In the genomic region with DNA sequence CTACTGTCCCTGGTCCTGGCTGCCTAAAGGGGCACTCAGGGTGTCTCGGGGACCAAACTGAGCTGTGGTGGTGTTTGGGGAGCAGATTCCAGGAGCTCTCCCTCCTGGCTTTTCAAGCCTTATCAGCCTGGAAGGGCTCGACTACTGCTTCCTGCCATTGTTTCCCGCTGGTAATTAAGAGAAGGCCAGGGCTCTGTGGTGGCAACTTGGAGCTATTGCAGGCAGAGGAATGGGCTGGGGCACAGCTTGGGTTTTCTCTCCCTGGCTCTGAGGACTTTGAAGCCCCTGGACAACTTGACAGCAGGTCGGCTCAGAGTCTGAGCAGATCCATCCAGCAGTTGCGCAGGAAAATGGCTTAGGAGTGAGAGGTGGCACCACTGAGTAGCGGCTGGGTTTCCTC, we compare ENCODE assay signal across 12 mouse cellular contexts. TPM values are rescaled to one million over a fixed set of nuclear protein-coding genes. Genes with fewer than 3 reads are reported as not detected.
A peak's percentile ranks its signal among the peaks of the same experiment; 100 is the strongest.
DNase-seq lines count a peak whose midpoint lies in the region; ATAC-seq and TF ChIP-seq lines count a peak whose summit lies in the region.
"Had no signal": no experiment of that assay in that cellular context is flagged by ENCODE, and none has a peak within 500 bp of the region (broad histone marks: within the 10 kb centered on the region; RNA-seq: fewer than 3 reads in every experiment).

No protein-coding gene starts in this region.

- WGBS in heart, embryonic 12.5 days, result 37% methylated on average over 6 of the region's 6 CpGs
- 29% methylated on average over 6 of the region's 6 CpGs for WGBS in liver, embryonic 12.5 days (ENCODE audit: insufficient replicate concordance)

- ATAC-seq in heart, embryonic 12.5 days (ENCODE audit: insufficient number of reproducible peaks, low FRiP score), result peak; percentile 64
- ATAC-seq in liver, embryonic 12.5 days, result no peak
- no peak for ATAC-seq in granulocyte monocyte progenitor cell, adult 5-6 weeks (replicated peaks; ENCODE audit: poor library complexity, severe bottlenecking)

- no peak overlapping the region for H3K27ac ChIP-seq in left cerebral cortex, adult 2 months
- 0 out of 2 replicates have a peak overlapping the region, but pooled peaks have one; percentile 7 for H3K27ac ChIP-seq in heart, embryonic 12.5 days (ENCODE audit: poor library complexity, severe bottlenecking)
- H3K27ac ChIP-seq in liver, embryonic 12.5 days, result 0 out of 2 replicates have a peak overlapping the region, but pooled peaks have one; percentile 22
- H3K27ac ChIP-seq: hindbrain, embryonic 14.5 days had no signal

- H3K27me3 ChIP-seq in heart, embryonic 12.5 days (replicated peaks), result no peaks in the 10 kb centered on the region
- no peaks in the 10 kb centered on the region for H3K27me3 ChIP-seq in liver, embryonic 12.5 days (replicated peaks)

- H3K9me3 ChIP-seq in heart, embryonic 12.5 days (replicated peaks), result no peaks in the 10 kb centered on the region
- H3K9me3 ChIP-seq in liver, embryonic 12.5 days (replicated peaks), result no peaks in the 10 kb centered on the region

- H3K9ac ChIP-seq in heart, embryonic 12.5 days, result no peak overlapping the region
- H3K9ac ChIP-seq in liver, embryonic 12.5 days, result no peak overlapping the region
- H3K9ac ChIP-seq: hindbrain, embryonic 14.5 days had no signal

- no peaks in the 10 kb centered on the region for H3K4me1 ChIP-seq in heart, embryonic 12.5 days (replicated peaks)
- peaks cover 30% of the 10 kb centered on the region for H3K4me1 ChIP-seq in liver, embryonic 12.5 days

- intact Hi-C loops in left cerebral cortex, adult 2 months (cut with DNase I), result no loop called here

- peak overlapping the region; percentile 11; the same call in 1 of the 2 replicates for H3K4me3 ChIP-seq in left cerebral cortex, adult 2 months
- H3K4me3 ChIP-seq in heart, embryonic 12.5 days, result no peak overlapping the region
- H3K4me3 ChIP-seq in liver, embryonic 12.5 days, result peak overlapping the region; percentile 10; the same call in 1 of the 2 replicates

- TF ChIP-seq CTCF in left cerebral cortex, adult 2 months (IDR thresholded peaks at IDR 0.05), result no peak; the same call in 1 of the 2 replicates

- H3K36me3 ChIP-seq in heart, embryonic 12.5 days, result no peaks in the 10 kb centered on the region
- H3K36me3 ChIP-seq in liver, embryonic 12.5 days, result no peaks in the 10 kb centered on the region

- H3K4me2 ChIP-seq in heart, embryonic 12.5 days, result peak overlapping the region; percentile 26
- no peak overlapping the region for H3K4me2 ChIP-seq in liver, embryonic 12.5 days
- H3K4me2 ChIP-seq: hindbrain, embryonic 14.5 days had no signal

- DNase-seq in left cerebral cortex, adult 2 months (ENCODE audit: extremely low spot score in 1 of 2, low spot score in 2 of 2), result no peak
- no peak for DNase-seq in left cerebral cortex, adult 11 months (ENCODE audit: low spot score)
- peak; percentile 63 for DNase-seq in lung, postnatal 36 days
- DNase-seq in layer of hippocampus, adult 8-10 months (ENCODE audit: low spot score in 2 of 2), result no peak
- DNase-seq in testis, postnatal 14 days (ENCODE audit: low spot score), result no peak
- DNase-seq: cerebellum, adult 11-12 months; embryo, embryonic 11 days; thymus, adult 2 months had no signal

RNA-seq across cellular contexts. Expression of a gene that starts 6.2 kb away (rescaled TPM):
- 10 to 100 TPM; 13.7 to 14.6 TPM for total RNA-seq in left cerebral cortex, adult 2 months (2021)
- 19.8 and 21.4 TPM in 2 replicates for polyA plus RNA-seq in heart, embryonic 12.5 days (2016; fragmentation: Nextera tagmentation; extraction: Ambion mirVana)
- polyA plus RNA-seq in liver, embryonic 12.5 days (2016; fragmentation: Nextera tagmentation; extraction: Ambion mirVana), result 19.2 and 21.5 TPM in 2 replicates
- 0.43 and 5.1 TPM in 2 replicates for total RNA-seq in granulocyte monocyte progenitor cell, adult 5-6 weeks (2014; fragmentation: Nextera tagmentation)
- 0.10 and 0.39 TPM in 2 replicates for total RNA-seq in granulocyte monocyte progenitor cell, adult 5-6 weeks (2017)
- total RNA-seq in layer of hippocampus, adult 8-10 months (2022), result 10 to 100 TPM; 19.1 to 27.5 (median 23.5) TPM

RNA-seq across cellular contexts. Expression of a gene that starts 58.2 kb away (rescaled TPM):
- 10 to 100 TPM; 39.6 to 40.7 TPM for total RNA-seq in left cerebral cortex, adult 2 months (2021)
- polyA plus RNA-seq in heart, embryonic 12.5 days (2016; fragmentation: Nextera tagmentation; extraction: Ambion mirVana), result 73.5 and 73.6 TPM in 2 replicates
- polyA plus RNA-seq in liver, embryonic 12.5 days (2016; fragmentation: Nextera tagmentation; extraction: Ambion mirVana), result 88.3 and 93.3 TPM in 2 replicates
- 22.5 and 27.5 TPM in 2 replicates for total RNA-seq in granulocyte monocyte progenitor cell, adult 5-6 weeks (2014; fragmentation: Nextera tagmentation)
- total RNA-seq in granulocyte monocyte progenitor cell, adult 5-6 weeks (2017), result 27.7 and 31.3 TPM in 2 replicates
- 100 to 1,000 TPM in 2 of 4 experiments, 10 to 100 TPM in 2; 57.4 to 211 (median 129) TPM for total RNA-seq in layer of hippocampus, adult 8-10 months (2022)
